Mouse (Mus musculus) natural killer cell, adult 2 months (primary cell): ENCODE measurements around the gene Gm43552.
A peak's percentile ranks its signal among the peaks of the same experiment; 100 is the strongest.
"Not testable (repeated sequence)": the region's sequence is repeated elsewhere in the genome, so short reads cannot be mapped to it uniquely, and the experiment has no call there.

Experiments used
- DNase-seq, 2 experiments: peaks; one replicate each; pipeline ENCODE4 v3.0.0; 2022; ENCODE audit warnings: low spot score in 2 of 2

The Gm43552 gene

DNA sequence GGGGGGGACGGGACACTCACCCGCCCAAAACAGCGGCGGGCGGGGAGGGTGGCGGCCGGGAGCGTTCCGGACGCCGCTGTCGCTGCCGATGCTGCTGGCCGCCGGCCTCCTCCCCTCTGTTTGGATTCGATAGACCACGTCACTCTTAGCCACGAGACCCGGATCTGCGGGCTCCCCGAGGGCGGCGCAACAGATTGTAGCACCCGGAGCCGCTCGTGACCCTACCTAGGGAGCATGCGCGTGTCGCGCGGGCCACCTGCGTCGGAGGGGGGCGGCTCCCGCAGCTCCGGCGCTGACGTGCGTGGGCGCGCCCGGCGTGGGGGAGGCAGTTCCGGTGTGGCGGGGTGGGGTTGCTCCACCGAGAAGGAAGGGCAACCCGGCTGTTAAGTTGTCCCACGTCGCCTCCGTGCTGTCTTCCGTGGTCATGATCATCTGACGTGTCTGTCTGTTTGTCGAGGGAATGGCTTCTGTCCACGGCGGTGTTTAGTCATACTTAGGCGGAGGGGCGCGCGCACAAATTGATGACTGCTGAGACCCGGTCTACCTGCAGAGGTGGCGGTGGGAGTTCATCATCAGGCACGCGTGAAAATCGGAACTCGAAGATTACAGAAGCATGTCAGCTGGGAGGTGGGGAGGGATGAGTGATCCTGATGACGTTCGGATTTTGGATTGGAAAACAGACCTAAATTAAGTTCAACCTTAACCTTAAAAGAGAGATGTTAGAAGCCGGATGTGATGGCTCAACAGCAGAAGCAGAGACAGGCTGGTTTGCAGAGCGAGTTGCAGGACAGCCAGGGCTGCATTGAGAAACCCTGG lies at the start of gene Gm43552:
Gm43552 (minus strand) TSS at position 118 of the 816 bp plus-strand sequence.
- DNase-seq: peak; percentile 96 to 98

DNA sequence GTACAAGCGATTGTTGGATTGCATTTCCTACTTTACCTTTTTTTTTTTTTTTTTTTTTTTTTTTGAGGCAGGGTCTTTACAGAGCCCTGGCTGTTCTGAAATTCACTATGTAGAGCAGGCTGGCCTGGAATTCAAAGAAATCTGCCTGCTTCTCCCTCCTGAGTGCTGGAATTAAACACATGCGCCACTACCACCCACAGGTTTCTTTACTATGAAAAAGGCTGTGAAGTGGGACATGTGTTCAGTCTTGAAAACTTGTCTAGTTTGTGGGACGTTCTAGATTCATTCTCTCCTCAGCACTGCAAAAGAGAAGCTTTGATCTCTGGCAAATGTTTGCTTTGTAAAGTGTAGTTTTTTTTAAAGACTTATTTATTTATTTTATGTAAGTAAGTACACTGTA lies 49.3 kb upstream of the Gm43552 start:
- no peak for DNase-seq

DNA sequence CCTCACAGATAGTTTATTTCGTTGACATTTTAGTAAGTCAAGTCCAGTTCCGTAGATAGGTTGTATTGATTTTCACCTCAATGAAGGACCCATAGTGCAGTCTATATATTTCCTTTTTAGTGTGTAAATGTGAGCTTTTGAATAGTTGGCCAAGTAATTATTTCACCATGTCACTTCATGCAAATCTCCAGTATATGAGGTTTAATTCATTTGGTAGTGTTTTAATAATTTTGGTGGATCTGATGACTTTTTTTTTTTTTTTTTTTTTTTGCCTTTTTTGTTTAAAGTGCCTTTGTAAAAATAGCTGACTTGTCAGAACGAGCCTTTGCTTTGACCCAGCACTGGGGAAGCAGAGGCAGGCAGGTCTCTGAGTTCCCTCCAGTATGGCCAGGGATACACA lies 47.2 kb upstream of the Gm43552 start:
- no peak for DNase-seq

DNA sequence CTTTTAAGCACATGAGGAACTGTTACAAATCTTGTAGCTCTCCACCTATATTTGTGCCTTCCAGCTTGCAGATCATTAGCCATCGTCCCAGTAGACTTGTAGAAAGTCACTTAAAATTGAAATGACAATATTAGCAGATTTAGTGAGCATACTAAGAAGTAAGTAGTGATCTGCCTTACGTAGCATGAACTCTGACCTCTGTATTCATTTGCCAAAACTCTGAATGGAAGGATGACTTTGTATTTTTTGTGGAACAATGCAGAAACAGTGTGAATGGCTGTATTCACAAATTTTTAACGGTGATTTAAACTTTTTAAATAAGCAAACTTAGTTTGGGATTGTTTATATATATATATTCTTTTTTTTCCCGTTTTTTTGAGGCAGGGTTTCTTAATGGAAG lies 46.2 kb upstream of the Gm43552 start:
- DNase-seq: no peak

DNA sequence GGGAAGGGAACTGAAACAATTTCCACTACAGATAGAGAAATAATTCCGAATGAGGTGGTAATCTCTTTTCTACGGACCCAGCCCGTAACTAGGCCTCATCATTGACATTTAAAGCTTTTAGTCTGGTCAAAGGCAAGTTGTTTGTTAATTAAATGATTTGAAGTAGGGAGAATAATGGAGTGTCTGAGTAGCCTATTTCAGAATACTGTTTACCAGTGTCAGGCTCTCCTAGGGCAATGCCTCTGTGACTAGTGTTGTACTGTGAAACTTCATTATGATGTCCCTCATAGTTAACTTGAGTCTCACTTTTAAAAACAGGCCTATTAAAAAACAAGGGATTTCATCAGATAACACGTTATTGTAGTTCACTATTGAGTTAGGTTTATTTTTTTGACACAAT lies 45.5 kb upstream of the Gm43552 start:
- DNase-seq: no peak

DNA sequence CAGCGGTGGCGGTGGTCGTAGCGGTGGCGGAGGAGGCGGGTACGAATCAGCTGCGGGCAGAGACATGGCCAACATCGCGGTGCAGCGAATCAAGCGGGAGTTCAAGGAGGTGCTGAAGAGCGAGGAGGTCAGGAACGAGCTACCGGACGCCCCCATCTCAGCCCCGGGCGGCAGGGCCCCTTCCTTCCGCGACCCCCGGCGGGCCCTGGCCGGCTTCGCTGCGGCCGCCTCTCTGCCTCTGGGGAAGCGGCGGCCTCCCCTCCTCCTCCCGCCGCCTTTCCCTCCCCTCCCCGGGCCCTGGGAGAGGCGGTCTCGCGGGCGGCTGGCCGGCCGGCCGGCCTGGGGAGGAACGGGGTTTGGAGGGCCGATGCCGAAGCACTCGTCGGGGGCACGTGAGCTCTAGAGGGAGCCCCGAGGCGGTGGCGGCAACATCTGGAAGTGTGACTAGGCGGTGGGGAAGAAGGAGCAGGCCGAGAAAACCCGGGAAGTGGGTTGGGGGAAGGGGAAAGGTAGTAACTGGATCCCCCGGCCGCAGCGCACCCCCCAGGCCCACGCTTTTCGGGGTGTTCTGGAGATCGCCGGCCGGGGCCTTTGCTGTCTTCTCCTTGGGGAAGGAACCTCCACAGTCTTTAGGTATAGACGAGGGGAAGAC lies 44.9 kb upstream of the Gm43552 start:
- no peak for DNase-seq

DNA sequence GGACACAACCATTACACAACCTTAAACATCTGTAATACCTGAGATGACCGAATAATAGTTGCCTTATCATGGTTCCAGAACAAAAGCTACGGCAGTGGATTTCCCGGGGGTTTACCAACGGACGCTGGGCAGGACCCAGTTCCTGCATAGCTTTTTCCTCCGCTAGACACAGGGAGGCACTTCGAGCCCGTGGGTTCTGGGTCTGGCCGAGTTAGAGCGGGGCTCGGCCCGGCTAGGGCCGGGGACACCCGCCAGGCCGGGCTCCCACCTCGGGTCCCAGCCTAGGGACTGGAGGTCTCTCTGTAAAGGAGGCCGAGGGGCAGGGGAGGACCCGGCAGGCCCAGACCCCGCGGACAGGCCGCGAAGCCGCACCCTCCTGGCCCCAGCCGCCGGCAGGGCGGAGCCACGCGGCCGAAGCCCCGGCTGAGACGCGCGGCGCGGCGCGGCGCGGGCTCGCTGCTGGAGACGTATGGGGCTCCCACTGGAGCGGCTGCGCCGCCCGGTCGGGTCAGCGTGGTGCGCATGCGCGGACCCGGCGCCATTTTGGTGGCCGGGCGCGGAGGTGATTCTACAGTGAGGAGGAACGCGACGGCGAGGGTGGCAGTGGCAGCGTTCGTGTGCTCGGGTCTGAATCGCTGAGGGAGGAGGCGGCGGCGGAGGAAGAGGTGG lies 44.3 kb upstream of the Gm43552 start, which contains the start of the genes Smim14 and Ube2k:
Smim14 (minus strand) TSS at position 434 of the 669 bp plus-strand sequence.
Ube2k (plus strand) TSS at position 483 of the 669 bp plus-strand sequence.
- DNase-seq: peak; percentile 89 to 93

DNA sequence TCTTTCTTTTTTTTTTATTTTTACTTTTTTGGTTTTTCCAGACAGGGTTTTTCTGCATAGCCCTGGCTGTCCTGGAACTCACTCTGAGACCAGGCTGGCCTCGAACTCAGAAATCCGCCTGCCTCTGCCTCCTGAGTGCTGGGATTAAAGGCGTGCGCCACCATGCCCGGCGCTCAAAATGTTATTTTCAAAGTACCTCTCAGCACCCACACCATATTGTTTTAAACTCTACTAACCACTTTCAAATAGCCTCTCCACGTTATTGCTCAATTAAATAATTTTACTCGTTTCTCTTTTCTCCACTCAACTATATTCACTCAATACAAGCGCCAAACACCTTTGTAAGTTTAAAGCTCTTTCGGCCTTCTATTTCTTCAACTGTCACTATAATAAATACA lies 43.4 kb upstream of the Gm43552 start:
- not testable (repeated sequence) for DNase-seq

DNA sequence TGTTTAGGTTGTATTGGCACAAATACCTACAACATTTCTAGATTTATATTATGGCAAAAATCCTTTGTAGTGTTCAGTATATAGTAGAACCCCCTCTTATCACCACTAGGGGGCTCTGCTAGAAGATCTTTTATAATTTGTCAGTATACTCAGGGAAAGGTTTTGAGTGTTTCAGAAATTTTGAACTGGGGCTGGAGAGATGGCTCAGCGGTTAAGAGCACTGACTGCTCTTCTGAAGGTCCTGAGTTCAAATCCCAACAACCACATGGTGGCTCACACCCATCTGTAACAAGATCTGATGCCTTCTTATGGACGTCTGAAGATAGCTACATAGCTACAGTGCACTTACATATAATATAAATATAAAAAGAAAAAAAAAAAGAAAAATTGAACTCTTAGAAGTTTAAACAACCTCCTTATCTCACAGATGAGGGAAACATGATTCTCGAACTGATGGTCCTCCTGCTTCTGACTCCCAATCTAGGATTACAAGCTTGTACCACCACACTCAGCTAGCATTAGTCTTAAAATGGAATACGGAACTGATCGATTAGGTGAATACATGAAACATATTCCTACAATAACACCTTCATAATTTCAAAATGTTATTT lies 42.9 kb upstream of the Gm43552 start:
- DNase-seq: peak; percentile 55

DNA sequence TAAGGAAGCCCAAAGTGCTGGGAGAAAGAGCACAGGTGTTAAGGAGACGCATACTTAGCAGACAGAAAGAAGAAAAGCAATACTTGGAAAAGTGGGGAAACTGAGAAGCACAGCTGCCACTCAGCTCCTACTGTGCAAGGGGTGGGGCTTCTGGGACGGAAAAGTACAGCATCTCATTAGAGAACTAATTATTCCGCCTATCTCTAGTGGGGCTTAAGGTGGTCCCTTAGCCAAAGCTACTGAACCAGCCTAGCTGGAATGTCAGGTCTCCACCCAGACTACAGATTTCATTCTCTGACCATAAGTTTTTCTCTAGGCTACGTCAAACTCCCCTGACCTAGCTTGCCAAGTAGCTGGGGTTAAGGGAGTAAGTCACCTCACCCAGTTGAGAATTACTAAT lies 41.9 kb upstream of the Gm43552 start:
- no peak for DNase-seq

DNA sequence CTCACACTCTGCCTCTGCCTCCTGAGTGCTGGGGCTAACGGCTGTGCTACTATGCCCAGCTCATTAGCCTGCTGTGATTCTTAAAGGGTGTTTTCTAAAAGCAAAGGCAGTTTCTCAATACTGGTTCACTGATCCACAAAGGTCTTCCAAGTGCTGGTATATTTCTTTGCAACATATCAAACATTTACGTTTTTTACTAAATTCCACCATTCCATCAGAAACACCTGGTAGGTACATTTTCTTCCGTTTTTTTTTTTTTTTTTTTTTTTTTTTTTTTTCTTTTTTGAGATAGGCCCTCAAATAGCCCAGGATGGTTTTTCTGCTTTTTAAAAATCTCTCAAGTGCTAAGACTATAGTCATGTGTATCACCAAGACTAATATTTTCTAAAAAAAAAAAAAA lies 38.6 kb upstream of the Gm43552 start:
- no peak for DNase-seq

DNA sequence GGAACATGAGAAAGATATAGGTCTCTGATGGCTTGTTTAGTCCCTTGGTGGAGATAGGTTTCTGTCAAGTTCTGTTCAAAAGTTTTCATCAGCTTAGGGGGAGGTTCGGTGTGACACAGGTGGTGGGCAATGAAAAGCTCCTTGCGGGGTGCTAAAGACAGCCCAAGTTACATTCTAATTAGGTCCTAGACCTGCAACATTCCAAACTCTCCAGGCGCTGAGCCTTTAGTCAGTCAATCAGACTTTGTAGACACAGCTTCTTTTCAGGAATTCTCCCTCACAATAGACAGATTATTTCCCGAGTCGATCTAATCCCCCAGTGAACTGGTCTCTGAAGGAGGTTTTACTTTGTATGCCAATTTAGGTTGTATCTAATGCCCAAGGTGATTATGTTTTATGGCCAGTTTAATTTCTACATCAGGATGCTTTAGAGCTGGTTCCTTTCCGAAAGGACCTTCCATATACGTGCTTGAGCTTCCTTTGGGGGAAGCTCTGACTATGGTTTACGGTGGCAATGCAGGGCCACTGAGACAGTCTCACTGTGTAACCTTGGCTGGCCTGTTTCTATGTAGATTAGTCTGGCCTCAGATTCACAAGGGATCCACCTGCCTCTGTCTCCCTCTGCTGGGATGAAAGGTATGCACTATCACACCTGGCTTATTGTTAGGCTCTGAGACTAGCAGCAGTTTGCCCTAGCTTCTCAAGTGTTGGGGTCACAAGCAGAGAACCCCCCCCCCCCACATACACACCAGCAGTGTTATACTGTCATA lies 33.2 kb upstream of the Gm43552 start:
- peak in 1 of 2 experiments; percentile 46 for DNase-seq

DNA sequence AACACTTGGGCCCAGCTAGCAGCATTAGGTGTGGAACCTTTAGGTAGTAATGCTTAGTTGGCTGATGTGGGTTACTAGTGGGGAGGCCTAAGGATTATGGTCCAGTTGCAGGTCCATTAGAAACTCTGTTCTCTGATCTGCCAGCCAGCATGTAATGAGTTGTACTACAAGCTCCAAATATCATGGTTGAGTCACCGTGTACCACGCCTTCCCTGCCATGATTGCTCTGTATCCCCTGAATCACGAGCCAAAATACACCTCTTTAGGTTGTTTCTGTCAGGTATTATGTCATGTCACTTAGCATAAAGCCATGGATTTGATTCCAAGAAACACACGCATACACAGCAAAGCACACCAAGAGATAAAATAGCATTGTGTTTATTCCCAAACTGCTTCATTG lies 32.2 kb upstream of the Gm43552 start:
- DNase-seq: no peak

DNA sequence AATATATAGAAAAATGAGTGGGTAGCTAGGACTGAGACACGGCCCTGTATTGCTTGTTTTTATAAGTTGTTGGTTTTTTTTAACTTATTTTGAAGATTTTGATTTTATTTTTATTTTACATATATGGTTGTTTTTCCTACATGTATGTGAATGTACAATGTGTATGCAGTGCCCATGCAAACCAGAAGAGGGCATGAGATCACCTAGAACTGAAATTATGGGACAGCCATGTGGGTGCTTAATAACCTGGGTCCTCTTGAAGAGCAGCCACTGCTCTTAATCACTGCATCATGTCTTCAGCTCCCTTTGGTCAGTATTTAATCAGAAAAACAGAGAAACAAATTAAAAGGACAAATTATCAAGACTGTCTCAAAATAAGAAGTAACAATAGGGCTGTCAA lies 29.2 kb upstream of the Gm43552 start:
- no peak for DNase-seq

DNA sequence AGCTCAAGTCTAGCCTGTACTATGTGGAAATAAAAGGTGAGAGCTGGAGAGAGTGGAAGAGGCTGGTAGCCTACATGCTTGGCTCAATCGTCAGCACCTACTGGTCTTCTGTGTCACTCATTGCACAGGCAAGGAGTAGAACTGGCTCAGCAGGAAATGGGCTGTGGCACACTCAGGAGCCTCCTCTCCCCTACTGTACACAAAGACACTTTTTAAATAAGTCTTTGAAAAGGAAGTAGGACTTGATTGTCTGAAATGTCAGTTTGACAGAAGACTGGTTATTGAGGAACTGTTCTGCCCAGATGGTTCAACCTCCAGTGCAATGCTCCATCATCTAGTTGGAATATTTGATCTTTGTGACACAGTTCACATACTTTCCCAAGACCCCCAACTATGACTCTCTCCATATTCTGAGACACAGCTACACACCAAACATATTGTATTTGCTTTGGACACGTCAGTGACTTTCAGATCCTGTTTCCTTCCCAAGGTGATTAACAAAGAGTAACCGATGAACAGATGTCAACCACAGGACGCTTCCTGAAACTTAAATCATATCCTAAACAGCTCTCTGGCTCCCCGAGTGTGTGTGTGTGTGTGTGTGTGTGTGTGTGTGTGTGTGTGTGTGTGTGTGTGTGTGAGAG lies 22.1 kb upstream of the Gm43552 start:
- DNase-seq: peak in 1 of 2 experiments; percentile 49

DNA sequence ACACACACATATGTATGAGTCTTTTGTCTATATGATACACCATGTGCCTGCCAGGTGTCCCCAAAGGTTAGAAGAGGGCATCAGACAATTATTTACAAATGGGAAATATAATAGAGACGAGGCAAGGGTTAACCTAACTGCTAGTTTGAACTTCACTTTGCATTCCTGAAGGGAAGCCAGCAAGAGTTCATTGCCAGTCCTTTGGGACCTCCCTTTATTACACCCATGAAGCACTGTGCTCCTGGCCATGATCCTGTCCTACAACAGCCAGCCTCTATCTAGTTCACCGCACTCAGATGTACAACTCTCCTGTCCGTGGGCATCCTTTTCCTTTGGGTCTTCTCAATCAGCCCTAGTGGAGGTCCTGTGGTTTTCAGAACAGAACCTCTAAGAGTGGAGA lies 20.9 kb upstream of the Gm43552 start:
- no peak for DNase-seq

DNA sequence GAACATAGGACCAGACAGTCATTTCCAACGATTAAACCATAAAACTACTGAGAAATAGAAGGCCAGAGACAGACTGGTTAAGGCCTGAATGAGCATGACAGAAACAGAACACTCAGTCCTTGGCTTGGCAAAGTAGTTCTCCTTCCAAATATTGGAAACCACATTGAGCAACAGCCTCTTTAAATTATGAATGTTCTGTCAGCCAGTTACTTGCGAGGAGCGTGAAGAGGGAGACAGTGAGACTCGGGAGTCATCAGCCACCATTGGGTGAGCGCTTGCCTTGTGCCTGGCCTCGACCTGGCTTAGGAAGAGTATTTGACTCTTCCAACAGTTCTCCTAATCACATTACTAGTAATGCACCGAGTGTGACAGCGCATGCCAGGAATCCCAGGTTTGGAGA lies 15.8 kb upstream of the Gm43552 start:
- DNase-seq: no peak

DNA sequence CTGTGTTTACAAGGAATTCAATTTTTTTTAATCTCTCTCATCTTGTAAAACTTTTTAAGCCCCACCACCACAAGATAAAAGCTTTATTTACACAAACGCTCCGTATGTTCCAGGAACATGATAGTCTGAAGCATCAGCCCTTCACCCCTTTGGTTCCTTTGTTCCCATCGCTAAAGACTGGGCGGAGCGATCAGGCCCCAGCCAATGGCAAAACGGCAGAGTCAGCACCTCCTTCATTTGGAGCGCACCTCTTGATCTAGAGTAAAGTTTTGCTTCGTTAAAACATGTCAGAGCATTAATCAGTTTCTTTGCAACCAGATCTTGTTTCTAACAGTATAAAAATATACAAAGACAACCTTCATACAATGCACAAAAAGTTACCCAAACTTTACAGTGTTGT lies 13.2 kb upstream of the Gm43552 start:
- no peak for DNase-seq

DNA sequence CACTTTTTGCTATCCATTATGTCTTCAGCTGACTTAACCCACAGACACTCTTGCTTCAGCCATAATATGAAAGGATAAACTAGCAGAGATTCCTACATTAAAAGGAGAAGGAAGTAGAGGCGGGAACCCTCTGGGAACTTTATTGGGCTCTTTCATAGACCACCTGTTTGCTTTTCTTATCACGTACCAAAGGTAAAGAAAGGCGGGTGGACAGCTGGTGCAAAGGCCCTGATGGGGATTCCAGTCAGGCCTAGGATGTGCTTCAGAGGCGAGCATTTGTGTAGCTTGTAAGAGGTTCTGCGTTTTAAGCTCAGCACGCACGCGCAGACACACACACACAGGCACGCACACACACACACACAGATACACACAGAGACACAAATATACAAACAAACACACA lies 8.8 kb upstream of the Gm43552 start:
- DNase-seq: no peak

DNA sequence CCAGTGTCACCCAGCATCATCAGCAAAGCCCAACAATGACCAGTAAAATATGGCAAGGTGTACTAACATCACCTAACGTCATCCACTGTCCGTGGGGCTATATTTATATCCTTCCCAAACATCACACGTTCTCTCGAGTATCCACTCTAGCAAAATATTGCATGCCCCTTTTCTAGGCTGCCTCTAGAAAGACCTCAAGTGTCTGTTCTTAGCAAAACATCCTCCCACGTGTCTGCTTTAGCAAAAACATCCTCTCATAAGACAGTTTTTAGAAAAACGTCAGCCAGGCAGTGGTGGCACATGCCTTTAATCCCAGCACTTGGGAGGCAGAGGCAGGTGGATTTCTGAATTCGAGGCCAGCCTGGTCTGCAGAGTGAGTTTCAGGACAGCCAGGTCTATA lies 7.6 kb upstream of the Gm43552 start:
- DNase-seq: no peak
